Mouse (Mus musculus): ENCODE measurements around the gene Rars2.

- TF ChIP-seq CTCF (IDR thresholded peaks at IDR 0.05; ENCODE audit: borderline replicate concordance, control insufficient read depth, extremely low read depth, insufficient read depth, low read length, poor library complexity) (no peak), POLR2A (IDR thresholded peaks at IDR 0.05; ENCODE audit: control insufficient read depth, extremely low read depth, insufficient read depth, low read length, poor library complexity) (no peak)
Measured at GRCm38 (mm10) chr4:34579215-34579614, 35.5 kb upstream of the Rars2 start.

Measured in thymus, adult 2 months (tissue).